Mouse (Mus musculus) mouse embryonic stem cell (cell line): ENCODE measurements around the gene Pcdh9.
"Not testable (repeated sequence)": the region's sequence is repeated elsewhere in the genome, so short reads cannot be mapped to it uniquely, and the experiment has no call there.

Source experiments
- in situ Hi-C, 2 experiments: fragments of 300-500 bp; cut with MboI; formaldehyde crosslinking; loops; 1 replicate in 1 of 2; 3 replicates in 1 of 2; pipeline ENCODE4 v1.14.3; 2019 to 2020; ENCODE audit warnings: low sequenced_read_pairs in 2 of 2, low pct_unique_long_range_greater_than_20kb in 1 of 2, mixed read lengths in 1 of 2; ENCODE audit not compliant: unreplicated experiment in 1 of 2

Pcdh9 gene

DNA sequence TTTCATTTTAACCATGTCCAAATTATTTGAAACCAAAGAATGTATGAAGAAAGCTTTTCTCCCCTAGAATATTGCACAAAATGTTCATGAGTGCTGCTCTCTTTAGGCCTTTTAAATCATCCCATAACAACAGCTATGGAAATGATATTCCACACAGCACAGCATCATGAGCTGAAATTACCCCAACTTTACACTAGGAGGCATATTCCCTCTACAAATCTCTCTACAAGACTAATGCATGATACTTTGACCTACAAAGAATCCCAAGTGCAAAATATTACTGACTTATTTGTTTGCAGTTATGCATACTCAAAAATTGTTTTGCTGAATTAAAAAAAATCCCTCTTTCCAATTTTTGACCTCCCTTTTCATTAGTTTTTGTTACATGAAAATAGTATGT, 573.1 kb downstream of the Pcdh9 start:
- in situ Hi-C loops: loop anchor here in 1 of 2 experiments (25.0 kb wide), 1 partner anchor 570 kb away; the partner anchor contains the start of gene Pcdh9

DNA sequence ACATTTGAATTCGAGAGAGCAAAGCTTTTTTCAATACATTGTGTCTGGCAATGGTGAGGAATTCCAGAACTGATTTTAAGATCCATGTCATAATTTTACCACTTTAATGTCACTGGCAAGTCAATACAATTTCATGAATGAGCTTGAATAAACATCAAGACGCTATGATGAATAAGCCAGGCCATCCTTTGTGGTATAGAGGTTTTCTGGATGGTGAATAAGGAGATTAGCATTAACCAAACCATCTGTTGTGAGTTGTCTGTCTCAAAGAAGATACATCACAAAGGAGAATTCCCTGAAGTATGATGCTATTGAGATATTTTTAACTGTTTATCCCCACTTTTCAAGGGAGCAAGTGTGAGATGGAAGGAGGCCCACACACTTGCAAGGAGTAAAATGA, 602.1 kb downstream of the Pcdh9 start:
- in situ Hi-C loops: no loop called here

DNA sequence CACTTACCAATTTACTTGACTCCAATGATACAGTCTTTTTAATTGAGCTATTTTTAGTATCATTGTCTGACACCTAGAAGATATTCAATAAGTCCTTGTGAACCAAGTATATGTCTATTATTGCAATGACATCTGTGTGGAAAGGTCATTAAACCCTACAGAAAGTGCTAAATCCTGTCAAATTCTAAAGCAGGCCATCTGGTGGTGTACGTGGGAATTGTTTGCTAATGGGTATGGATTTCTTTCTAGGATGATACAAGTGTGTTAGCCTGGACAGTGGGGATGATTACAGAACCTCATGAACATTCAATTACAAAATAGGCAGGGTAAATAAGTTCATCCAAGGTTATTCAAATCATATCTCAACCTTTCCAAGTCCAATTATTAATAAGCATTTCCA, 602.8 kb downstream of the Pcdh9 start:
- in situ Hi-C loops: no loop called here

DNA sequence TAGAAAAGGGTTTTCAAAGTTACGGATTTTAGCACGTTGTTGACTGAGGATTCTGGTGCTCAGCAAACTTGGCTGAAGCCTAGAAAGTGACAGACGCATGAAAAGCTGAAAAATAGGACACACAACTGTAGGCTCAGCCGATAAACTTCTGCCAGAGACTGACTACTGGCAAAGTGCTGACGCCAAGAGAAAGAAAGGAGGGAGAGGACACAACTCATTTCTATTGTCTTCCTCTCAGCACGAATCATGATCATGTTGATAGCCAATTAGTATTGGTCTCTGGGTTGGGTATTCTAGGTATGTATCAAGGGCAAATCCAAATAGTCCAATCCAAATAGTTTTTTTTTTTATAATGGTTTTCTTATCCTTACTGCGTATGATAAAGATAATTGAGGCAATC, 605.3 kb downstream of the Pcdh9 start:
- in situ Hi-C loops: no loop called here

DNA sequence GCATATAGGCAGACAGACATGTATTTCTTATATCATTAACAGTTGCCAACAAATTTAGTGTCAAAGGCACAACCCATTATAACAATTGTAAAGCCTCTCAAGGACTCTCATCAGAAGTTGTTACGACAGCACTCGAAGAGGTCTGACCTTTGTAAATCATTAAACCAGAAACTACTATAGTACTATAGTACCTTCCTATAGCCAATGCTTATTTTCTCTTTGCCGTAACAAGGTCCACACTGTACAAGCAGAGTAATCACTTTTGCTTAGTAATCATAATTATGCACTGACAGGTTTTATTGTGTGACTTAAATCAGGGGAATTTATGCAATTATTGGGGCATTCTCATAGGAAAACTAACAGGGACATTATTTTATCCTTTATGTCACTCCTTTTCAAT, 606.5 kb downstream of the Pcdh9 start:
- in situ Hi-C loops: no loop called here

DNA sequence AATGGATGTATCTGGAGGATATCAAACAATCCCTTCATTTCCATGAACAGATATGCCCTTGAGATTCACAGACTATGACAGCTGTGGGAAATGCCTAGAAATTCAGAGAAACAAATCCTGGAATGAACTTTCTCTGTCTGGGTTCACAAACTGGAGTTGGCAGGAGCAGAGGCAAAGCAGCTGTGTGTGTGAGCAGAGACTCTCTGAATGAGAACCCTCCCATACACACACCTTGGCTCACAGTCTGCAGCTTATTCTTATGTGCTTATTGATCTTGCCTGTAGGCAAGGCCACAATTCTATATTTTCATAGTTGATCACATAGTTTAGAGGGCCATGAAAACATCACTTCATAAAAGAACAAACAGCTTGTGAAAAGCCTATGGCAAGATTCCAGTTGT, 614.8 kb downstream of the Pcdh9 start:
- in situ Hi-C loops: no loop called here

DNA sequence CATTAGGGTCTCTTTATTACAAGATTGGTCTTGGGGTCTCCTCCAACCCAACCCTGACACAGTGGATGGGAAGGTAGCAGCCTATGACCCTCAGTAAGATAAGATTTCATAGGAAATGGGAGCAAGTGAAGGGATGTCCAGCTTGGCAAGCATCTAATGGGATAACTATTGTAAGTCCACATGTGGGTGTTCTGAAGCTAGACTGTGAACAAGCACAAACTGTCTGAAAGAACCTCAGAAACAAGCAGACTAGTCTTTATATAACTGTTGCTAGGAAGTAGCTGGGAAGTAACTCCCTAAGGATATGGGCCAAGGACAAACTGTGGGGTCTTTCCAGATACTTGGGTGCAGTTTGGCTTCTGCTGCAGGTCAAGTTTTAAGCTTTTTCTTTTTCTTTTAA, 615.7 kb downstream of the Pcdh9 start:
- in situ Hi-C loops: no loop called here

DNA sequence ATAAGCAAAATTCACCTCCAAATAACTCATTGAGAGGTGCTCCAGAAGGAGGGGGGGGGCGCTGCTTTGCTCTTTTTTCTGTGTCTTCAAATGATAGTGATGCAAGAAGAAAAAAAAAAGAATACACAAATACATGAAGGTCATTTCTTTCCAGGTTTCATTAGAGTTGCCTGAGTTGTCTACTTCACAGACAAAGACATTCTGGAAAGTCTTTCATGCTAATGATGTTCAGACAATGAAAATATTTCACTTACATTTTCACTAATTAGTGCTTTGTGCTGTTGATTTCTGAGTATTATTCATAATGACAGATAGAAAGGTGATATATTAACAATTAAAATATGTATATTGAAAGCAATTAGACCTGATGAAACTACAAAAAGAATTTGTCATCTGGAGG, 637.1 kb downstream of the Pcdh9 start:
- in situ Hi-C loops: no loop called here

DNA sequence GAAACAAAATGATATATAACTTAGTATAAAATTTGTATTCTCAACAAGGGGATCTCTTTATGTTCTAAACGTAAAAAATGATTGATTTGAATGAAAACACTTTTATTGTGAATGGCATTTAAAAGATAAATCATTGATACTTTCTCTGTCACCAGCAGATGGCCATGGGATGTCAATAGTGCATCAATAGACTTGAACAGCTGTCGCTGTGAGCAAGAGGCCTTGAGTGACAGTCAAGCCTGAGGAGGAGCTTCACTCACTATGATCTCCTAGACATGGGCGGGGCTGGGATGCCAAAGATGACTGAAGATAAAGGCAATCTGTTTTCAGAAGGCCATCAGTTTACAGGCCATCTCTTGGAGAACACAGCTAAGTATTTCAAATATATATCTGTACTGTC, 650.2 kb downstream of the Pcdh9 start:
- in situ Hi-C loops: no loop called here

DNA sequence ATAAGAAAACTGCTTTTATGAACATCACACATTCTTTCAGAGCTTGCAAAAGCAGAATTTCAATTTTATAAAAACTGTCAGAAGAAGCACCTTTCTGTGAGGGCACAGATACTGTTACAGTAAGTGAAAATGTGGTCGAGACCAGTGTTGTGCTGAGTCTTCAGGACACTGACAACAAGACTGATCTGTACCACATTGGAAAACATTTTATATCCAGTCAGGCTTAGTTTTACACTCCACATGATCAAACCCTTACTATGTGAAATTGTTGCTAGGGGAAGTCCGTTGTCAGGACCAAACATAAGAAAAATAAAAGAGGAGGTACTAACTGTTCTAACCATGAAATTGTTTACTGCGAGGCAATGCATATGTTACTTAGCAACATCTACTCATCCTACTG, 656.1 kb downstream of the Pcdh9 start:
- in situ Hi-C loops: no loop called here

DNA sequence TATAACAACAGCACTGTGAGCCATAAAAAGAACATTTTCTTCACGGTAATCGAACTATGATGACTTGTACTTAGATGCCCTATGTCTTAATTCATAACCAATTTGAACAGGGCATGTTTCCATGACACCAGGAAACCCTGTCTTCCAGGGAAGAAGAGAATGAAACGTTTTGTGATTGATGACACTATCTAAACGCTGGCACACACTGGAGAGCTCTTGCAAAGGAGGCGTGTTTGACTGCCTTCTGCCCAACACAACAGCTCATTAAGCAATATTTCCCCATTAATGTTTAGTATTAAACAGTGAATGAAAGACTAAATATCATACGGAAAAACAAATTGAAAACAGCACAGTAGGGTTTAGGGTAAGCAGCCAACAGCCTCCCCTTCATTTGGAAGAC, 656.9 kb downstream of the Pcdh9 start:
- in situ Hi-C loops: no loop called here

DNA sequence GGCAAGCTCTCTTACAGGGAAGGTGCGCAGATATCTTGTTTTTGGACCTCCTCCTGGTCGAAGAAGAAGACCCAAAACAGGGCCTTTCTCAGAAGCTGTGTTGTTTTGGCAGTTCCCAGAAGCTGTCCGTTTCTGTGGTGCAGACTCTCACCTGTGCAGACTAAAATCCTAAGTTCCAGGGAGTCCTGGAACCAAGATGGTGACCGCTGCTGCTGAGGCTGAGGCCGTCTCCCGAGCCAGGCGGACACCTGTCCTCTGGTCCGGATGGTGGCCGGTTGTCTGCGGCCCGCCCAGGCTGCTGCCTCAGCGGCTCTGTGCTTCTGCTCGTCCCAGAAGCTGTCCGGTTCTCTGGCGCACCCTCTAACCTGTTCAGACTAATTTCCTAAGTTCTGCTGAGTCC, 675.6 kb downstream of the Pcdh9 start:
- in situ Hi-C loops: not testable (repeated sequence)

DNA sequence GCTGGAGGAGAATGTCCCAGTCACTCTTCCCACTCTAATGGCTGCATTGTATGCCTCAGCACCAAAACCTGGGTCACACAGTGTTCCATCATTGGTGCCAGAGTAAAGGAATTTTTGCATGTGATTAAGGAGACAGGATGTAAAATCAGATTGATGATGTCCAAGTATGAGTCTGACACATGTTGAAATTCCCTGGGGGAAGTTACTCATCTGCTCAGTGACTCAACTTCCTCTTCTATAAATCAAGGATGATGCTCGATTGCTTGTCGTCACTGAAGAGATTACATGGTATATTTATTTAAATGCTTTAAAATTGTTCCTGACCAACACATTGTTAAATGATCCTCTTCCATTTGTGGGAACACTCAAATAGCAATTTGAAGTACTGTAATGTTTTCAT, 690.7 kb downstream of the Pcdh9 start:
- in situ Hi-C loops: no loop called here

DNA sequence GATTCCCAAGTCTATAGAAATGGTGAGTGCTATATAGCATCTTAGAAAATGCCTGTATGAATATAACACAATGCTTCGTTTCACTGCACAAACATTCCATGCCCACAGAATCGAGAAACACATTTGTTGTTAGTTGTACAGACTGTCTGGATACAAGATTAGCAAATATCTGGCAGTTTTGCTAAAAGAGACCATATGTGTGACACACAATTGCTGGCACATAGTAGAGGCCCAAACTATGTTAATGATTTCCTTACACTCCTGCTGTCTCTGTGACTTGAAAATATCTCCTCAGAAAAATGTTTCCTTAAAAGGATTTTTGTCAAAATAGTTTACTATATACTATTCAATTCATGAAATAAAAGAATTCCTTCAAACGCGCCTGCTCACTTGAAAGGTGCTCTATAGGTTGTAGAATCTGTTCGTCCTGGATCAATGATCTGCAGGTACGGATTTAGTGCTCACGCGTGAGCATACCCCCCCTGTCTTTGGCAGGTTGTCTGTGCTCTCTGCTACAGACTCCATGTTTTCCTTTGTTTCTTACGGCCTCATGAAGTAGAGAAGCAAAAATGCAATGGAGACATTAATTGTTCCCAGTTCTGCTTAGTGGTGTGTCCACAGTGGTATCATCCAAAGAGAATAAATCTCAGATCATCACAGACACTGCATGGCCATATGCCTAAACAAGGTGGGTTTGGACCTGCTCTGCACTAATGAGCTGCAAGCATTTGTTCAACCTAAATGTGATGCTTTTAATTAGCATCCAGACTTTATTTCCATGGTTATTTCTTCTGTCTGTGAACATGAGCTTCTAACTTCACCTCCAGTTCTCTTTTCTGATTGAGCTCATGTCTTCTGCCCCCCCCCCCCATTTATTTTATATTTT, 707.6 kb downstream of the Pcdh9 start:
- in situ Hi-C loops: no loop called here

DNA sequence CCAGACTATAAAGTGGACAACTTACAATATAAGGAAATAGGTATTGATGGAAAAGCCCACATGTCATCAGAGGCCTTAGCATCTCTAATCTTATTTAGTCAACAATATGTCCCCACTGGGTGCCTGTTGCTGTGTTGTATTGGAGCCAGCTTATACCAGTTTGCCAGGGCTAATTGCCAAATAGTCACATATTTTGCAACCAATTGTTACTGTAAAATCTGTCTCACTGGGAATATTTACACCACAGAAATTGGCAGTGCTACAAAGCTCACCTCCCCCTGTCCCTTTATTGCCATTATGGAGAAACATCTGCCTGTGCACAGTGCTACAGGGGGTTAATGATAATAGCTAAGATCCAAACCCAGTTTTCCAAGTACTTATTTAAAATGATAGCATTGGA, 721.3 kb downstream of the Pcdh9 start:
- in situ Hi-C loops: no loop called here

DNA sequence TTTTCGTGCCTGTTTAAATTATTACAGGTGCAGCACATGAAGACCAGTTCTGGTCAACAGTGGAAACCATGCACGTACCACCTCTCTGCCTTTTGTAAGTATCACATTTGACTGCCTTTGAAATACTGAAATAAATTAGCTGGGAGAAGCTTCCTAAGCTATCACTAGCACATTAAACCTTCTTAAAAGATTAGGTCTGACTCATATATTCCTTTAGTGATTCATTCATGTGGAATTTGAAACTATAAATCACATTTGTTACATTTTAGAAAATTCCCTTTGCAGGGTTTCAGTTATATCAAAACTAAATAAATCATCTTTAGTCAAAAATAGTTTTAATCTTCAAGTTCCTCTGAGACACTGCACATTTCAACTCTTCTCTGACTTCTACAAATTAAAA, 722.1 kb downstream of the Pcdh9 start:
- in situ Hi-C loops: no loop called here

DNA sequence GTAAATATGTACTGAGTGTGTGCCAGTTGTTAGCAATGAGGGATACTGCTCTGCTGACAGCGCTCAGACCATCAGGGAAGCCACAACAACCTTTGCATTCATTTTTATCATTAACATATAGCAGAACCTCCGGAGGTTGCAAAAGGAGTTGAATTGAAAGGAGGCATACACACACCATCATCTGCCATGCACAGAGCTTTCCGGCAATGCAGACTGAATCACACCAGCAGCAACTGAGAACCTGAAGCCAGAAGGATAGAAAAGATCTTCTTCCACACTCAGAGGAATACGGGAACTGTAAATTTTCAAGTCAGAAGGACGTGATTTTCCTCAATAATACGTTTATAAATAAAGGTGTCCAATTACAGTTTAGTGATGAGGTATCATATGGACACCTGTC, 747.1 kb downstream of the Pcdh9 start:
- in situ Hi-C loops: no loop called here

DNA sequence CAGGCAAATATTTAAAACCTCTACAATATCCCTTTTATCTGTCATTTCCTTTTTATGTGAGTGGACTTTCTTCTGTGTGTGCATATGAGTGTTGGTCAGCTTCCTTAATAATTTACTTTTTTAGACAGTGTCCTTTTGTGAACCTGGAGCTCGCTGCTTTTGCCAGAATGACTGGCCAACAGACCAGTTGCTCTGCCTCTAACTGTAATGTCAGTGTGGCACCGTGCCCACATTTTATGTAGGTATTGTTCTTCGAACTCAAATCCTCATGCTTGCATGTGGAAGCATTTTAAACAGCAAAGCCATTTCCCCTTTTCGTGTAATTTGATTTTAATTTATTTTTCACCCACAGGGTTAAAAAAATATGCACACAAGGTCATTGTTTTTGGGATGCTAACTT, 748.4 kb downstream of the Pcdh9 start:
- in situ Hi-C loops: no loop called here

DNA sequence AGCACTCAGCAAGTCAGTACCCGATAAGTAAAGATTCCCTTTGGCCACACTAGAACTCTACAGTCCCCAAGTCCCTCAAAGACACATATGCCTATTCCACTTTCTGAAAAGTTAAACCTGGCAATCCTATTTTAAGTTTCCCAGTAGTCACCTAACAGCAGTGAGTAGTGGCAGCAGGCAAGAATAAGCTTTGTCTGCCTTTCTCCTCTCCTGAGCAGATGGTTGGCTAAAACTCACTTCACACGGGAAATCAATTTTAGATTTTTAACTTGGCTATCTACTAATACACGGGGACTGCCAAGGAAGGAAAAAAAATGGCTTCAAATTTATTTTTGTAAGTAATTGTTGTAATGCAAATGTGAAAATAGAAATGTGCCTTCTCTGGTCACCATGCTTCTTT, 763.5 kb downstream of the Pcdh9 start:
- in situ Hi-C loops: no loop called here

DNA sequence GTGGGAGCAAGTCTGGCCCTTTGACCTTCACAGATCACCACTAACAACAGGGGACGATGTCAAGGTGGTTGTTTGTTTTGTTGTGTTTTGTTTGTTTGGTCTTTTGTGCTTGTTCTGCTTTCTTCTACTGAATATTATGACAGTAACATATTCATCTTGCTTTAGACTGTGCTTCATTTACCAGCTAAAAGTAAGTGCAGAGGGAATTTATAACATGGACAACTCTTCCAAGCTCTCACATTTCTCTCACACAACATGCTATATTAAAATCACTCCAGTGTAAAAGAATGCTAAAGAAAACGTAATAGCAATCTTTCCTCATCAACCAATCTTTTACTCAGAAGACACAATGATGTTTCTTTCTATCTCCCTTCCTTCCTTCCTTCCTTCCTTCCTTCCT, 787.7 kb downstream of the Pcdh9 start:
- in situ Hi-C loops: no loop called here

DNA sequence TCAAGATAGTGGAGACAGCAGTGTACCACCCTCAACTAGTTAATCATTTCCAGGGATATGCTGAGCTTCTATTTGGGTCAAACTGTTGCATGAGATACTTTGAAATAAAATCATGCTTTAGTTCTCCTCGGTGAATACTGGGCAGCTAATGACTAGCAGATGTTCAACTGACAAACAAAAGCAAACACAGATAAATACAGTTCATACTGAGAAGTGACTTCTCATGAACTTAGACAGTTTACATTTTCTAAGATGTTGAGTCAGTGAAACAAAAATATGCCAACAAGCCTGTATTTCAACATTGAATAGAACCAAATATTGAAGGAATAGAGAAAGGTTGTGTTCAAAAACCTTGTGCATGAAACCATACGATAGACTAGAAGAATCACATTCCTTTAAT, 795.4 kb downstream of the Pcdh9 start:
- in situ Hi-C loops: no loop called here
